Comparison of ENCODE assay signal across 16 mouse cellular contexts in the genomic region with DNA sequence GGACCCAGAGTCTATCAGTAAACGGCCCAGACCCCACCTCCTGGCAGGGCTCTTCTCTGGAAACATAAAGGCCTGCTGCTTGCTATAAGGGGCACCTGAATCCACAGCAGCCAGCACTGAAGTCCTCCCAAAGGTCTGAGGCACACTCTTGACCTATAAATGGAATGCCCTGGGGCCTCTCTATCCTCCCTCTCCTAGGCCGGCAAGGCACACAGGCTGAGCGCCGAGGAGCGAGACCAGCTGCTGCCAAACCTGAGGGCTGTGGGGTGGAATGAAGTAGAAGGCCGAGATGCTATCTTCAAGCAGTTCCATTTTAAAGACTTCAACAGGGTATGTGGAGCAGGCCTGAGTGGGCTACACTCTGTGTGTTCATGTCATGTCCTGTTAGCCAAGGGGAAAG.
"Had no signal": no experiment of that assay in that cellular context is flagged by ENCODE, and none has a peak within 500 bp of the region (broad histone marks: within the 10 kb centered on the region; RNA-seq: fewer than 3 reads in every experiment).

No protein-coding gene starts in this region.

- H3K36me3 ChIP-seq: neural tube, embryonic 15.5 days; stomach, embryonic 15.5 days had no signal

- H3K4me3 ChIP-seq: neural tube, embryonic 13.5 days; neural tube, embryonic 15.5 days; stomach, embryonic 15.5 days had no signal

- H3K4me2 ChIP-seq: neural tube, embryonic 13.5 days; neural tube, embryonic 15.5 days; stomach, embryonic 15.5 days had no signal

- H3K27ac ChIP-seq: neural tube, embryonic 13.5 days; neural tube, embryonic 15.5 days; stomach, embryonic 15.5 days; stomach, postnatal 0 days had no signal

- H3K9me3 ChIP-seq: neural tube, embryonic 13.5 days; neural tube, embryonic 15.5 days; stomach, embryonic 15.5 days had no signal

- H3K9ac ChIP-seq: neural tube, embryonic 13.5 days; neural tube, embryonic 15.5 days; stomach, embryonic 15.5 days had no signal

- DNase-seq: retina, postnatal 1 day; right cerebral cortex, adult 18-20 months; right cerebral cortex, postnatal 14 days; right cerebral cortex, postnatal 25 days; right cerebral cortex, postnatal 4 days; spleen, adult 18-20 months; thymus, adult 18-20 months; thymus, adult 2 months; thymus, postnatal 14 days; thymus, postnatal 25 days; thymus, postnatal 36 days; thymus, postnatal 4 days had no signal

- H3K27me3 ChIP-seq: neural tube, embryonic 13.5 days; neural tube, embryonic 15.5 days; stomach, embryonic 15.5 days had no signal
